Mouse (Mus musculus): ENCODE measurements around the gene Mta3. TPM values are rescaled to one million over a fixed set of nuclear protein-coding genes. Genes with fewer than 3 reads are reported as not detected.

Gene Mta3
- total and polyA plus RNA-seq, 3 experiments, result 31.1 to 67.6 (median 39.2) TPM

- H3K4me2 ChIP-seq (ENCODE audit: insufficient read depth, low read depth, poor library complexity, severe bottlenecking), result no peak overlapping the region
- H3K9me3 ChIP-seq (replicated peaks; ENCODE audit: low read length), result peaks cover 15% of the 10 kb centered on the region
- no peak for TF ChIP-seq SIN3A (IDR thresholded peaks at IDR 0.05; ENCODE audit: low read length)
- TF ChIP-seq UBTF (IDR thresholded peaks at IDR 0.05; ENCODE audit: low read depth, low read length), result no peak
- no peak for TF ChIP-seq POLR2A (IDR thresholded peaks at IDR 0.05; ENCODE audit: low read depth, low read length)
- no peak for TF ChIP-seq MXI1 (IDR thresholded peaks at IDR 0.05; ENCODE audit: low read depth, low read length)
- TF ChIP-seq CHD2 (IDR thresholded peaks at IDR 0.05; ENCODE audit: low read length), result no peak
- no peak overlapping the region for H3K9ac ChIP-seq (ENCODE audit: insufficient read depth, low read depth)
- dilution Hi-C loops (cut with MboI; ENCODE audit: extremely low pct_ligation_motif_present, extremely low pct_unique_long_range_greater_than_20kb, low sequenced_read_pairs), result no loop called here
- H3K27me3 ChIP-seq (replicated peaks), result no peaks in the 10 kb centered on the region
- H3K4me1 ChIP-seq (ENCODE audit: control insufficient read depth in 1 of 2, insufficient read depth in 2 of 2), result no peaks in the 10 kb centered on the region
- H3K79me2 ChIP-seq (replicated peaks; ENCODE audit: control insufficient read depth, extremely low read depth, insufficient read depth, poor library complexity, severe bottlenecking), result no peaks in the 10 kb centered on the region
- no peak overlapping the region for H3K4me3 ChIP-seq (replicated peaks in 1 of 3; ENCODE audit: low read depth in 2 of 3, low read length in 2 of 3, poor library complexity in 1 of 3)
- peaks cover 18 to 76% of the 10 kb centered on the region in 2 experiments for H3K36me3 ChIP-seq (replicated peaks in 1 of 2; ENCODE audit: control insufficient read depth in 1 of 2, insufficient read depth in 1 of 2, low read length in 1 of 2)
- no peak for DNase-seq (ENCODE audit: extremely low read depth)
- in situ Hi-C loops (cut with MboI; ENCODE audit: low pct_ligation_motif_present, low pct_unique_long_range_greater_than_20kb, low sequenced_read_pairs), result loop anchor here (25.0 kb wide), 1 partner anchor 710 kb away; no protein-coding TSS in a partner anchor
- H3K27ac ChIP-seq (ENCODE audit: insufficient read depth, low read depth), result no peak overlapping the region
These were observed 41.6 kb downstream of the Mta3 start for GRCm38 (mm10) chr17:83747405-83748160.

GRCm38 (mm10) chr17:83750216-83750950 lies 44.4 kb downstream of the Mta3 start:
- Histone ChIP-seq H3K4me1 (ENCODE audit: control insufficient read depth in 1 of 2, insufficient read depth in 2 of 2) (no peaks in the 10 kb centered on the region), H3K27me3 (replicated peaks) (no peaks in the 10 kb centered on the region), H3K9ac (ENCODE audit: insufficient read depth, low read depth) (no peak overlapping the region), H3K4me2 (ENCODE audit: insufficient read depth, low read depth, poor library complexity, severe bottlenecking) (no peak overlapping the region), H3K79me2 (replicated peaks; ENCODE audit: control insufficient read depth, extremely low read depth, insufficient read depth, poor library complexity, severe bottlenecking) (no peaks in the 10 kb centered on the region), H3K9me3 (replicated peaks; ENCODE audit: low read length) (no peaks in the 10 kb centered on the region), H3K36me3 (replicated peaks in 1 of 2; ENCODE audit: control insufficient read depth in 1 of 2, insufficient read depth in 1 of 2, low read length in 1 of 2) (peaks cover 14 to 76% of the 10 kb centered on the region in 2 experiments), H3K27ac (ENCODE audit: insufficient read depth, low read depth) (no peak overlapping the region), H3K4me3 (replicated peaks in 1 of 3; ENCODE audit: low read depth in 2 of 3, low read length in 2 of 3, poor library complexity in 1 of 3) (no peak overlapping the region)
- in situ Hi-C loops (cut with MboI; ENCODE audit: low pct_ligation_motif_present, low pct_unique_long_range_greater_than_20kb, low sequenced_read_pairs), result no loop called here
- dilution Hi-C loops (cut with MboI; ENCODE audit: extremely low pct_ligation_motif_present, extremely low pct_unique_long_range_greater_than_20kb, low sequenced_read_pairs), result no loop called here
- no peak for DNase-seq (ENCODE audit: extremely low read depth)
- TF ChIP-seq RAD21 (IDR thresholded peaks at IDR 0.05; ENCODE audit: low read depth, low read length) (no peak), KAT2A (IDR thresholded peaks at IDR 0.05; ENCODE audit: insufficient replicate concordance, low read length) (no peak), NRF1 (IDR thresholded peaks at IDR 0.05; ENCODE audit: low read depth, low read length) (no peak), MEF2A (IDR thresholded peaks at IDR 0.05; ENCODE audit: borderline replicate concordance, low read depth, low read length) (no peak), CTCF (conservative IDR thresholded peaks at IDR 0.05 in 1 of 2, IDR thresholded peaks at IDR 0.05 in 1 of 2; ENCODE audit: low read depth in 2 of 2, low read length in 2 of 2) (no peak)
